Mouse (Mus musculus) stomach, postnatal 0 days (tissue): ENCODE measurements around the gene Bptf.

Experiments used
- CTCF ChIP-seq: IDR thresholded peaks from 2 replicates; pipeline ENCODE4 v1.5.1; 2016; ENCODE audit warnings: antibody characterized with exemption, low read depth, mild to moderate bottlenecking, moderate library complexity
- EP300 ChIP-seq: optimal IDR thresholded peaks from 2 replicates; pipeline ENCODE3; 2016; ENCODE audit warnings: antibody characterized with exemption

- TF ChIP-seq CTCF (no peak), EP300 (no peak)
These were observed 38.1 kb downstream of the Bptf start for GRCm38 (mm10) chr11:107093871-107094270.
